Mouse (Mus musculus) cortical plate, adult 2 months (tissue): ENCODE measurements at regions not wholly inside any gene's neighbourhood (a gene's known extent, or its start where the extent isn't known, plus 50 kb on each side); places are given as distances from the start of the nearest gene placed in this dataset.
"Not testable (repeated sequence)": the region's sequence is repeated elsewhere in the genome, so short reads cannot be mapped to it uniquely, and the experiment has no call there.

Experiments
- H3K27ac ChIP-seq: fragments of 200-500 bp; 2 replicates; pipeline ENCODE4 v1.5.1; 2012; ENCODE audit warnings: low read length, control low read depth, inconsistent platforms; ENCODE audit not compliant: insufficient read depth
- H3K4me1 ChIP-seq: fragments of 200-500 bp; 2 replicates; pipeline ENCODE4 v1.6.1; 2011; ENCODE audit warnings: low read length; ENCODE audit not compliant: control insufficient read depth, insufficient read depth
- H3K4me3 ChIP-seq: fragments of 200-500 bp; 2 replicates; pipeline ENCODE4 v1.5.1; 2011; ENCODE audit warnings: mild to moderate bottlenecking, low read length, control low read depth; ENCODE audit not compliant: insufficient read depth
- CTCF ChIP-seq: fragments of 200-500 bp; IDR thresholded peaks from 2 replicates; pipeline ENCODE4 v1.5.1; 2011; ENCODE audit warnings: mild to moderate bottlenecking, control low read depth, low read length; ENCODE audit not compliant: insufficient read depth; ENCODE audit errors: extremely low read depth
- POLR2A ChIP-seq: fragments of 200-500 bp; IDR thresholded peaks from 2 replicates; pipeline ENCODE4 v1.6.1; 2011; ENCODE audit warnings: mild to moderate bottlenecking, low read length, control low read depth; ENCODE audit not compliant: insufficient read depth; ENCODE audit errors: extremely low read depth

DNA sequence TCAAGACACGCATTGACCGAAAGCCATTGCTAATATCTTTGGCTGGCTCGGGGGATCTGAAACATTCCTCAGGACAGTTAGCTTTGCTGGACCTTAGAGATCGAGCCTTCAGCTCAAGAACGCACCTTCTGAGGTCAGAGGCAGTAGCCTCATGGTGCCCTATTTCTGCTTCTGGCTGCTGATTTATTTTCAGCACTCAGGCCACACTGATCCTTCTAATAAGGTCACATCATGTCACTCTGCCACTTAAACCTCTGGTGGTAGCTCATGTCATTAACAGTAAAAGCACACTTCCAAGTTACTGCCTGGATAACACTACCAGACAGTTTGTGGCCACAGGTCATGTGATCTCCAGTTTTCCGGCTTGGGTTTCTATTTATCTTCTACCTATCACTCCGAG lies 325.9 kb upstream of the Tmpo start:
- Histone ChIP-seq H3K4me3 (no peak overlapping the region), H3K27ac (no peak overlapping the region), H3K4me1 (no peaks in the 10 kb centered on the region)
- TF ChIP-seq CTCF (no peak), POLR2A (no peak)

DNA sequence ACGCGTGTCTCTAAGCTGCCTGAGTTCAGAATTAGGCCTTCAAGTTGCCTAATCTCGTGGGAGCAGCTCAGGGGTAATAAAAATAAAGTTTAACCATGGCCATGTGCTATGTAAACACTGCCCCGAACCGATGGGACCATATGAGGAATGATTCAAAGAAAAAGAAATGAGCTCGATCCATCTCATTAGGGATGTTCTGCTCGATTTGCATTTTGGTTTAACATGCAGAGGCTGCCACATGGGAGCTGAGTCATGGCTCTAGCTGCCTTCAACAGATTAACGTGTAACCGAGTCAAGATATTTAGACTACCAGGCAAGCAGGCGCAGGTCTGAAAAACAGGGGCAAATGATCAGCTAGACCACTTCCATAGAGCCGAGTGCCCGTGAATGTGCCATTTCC lies 323.8 kb upstream of the Tmpo start:
- TF ChIP-seq CTCF, result no peak
- no peak for TF ChIP-seq POLR2A
- Histone ChIP-seq H3K4me1 (no peaks in the 10 kb centered on the region), H3K4me3 (no peak overlapping the region), H3K27ac (no peak overlapping the region)

DNA sequence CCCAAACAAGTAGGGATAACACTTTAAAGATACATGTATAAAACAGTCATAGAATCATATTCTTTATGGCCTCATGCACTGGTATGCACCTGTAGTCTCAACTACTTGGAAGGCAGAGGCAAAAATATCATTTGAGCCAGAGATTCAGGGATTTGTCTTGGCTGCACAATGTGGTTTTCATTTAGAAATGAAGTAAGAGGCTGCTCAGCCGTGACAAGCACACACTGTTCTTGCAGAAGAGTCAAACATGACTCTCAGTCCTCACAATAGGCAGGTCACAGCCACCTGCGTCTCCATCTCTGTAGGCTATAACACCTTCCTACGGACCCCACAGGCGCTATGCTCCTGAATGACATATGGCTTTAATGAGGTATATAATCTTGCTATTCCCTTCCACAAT lies 317.4 kb upstream of the Tmpo start:
- Histone ChIP-seq H3K27ac (no peak overlapping the region), H3K4me1 (no peaks in the 10 kb centered on the region)
- TF ChIP-seq CTCF, result no peak
- TF ChIP-seq POLR2A, result no peak

DNA sequence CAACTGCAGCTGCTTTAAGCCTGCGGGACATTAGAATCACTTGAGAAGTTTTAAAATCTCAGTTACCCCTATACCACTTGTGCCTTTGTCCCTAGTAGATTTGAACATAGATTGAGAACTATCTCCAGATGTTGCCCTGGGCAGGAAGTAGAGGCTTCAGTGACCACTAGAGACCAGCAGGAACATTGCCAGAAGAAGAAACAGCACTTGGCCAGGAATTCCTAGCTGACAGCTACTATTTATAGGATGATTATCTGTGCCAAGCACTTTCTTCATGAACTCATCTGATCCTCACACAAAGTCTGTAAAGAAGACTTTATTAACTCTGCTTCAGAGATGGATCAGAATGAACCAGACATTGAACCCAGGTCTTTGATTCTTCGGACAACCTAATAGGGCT lies 283.6 kb upstream of the Tmpo start:
- Histone ChIP-seq H3K27ac (no peak overlapping the region), H3K4me3 (no peak overlapping the region)

More for the DNA sequence above, 317.4 kb upstream of the Tmpo start:
- no peak overlapping the region for H3K4me3 ChIP-seq

DNA sequence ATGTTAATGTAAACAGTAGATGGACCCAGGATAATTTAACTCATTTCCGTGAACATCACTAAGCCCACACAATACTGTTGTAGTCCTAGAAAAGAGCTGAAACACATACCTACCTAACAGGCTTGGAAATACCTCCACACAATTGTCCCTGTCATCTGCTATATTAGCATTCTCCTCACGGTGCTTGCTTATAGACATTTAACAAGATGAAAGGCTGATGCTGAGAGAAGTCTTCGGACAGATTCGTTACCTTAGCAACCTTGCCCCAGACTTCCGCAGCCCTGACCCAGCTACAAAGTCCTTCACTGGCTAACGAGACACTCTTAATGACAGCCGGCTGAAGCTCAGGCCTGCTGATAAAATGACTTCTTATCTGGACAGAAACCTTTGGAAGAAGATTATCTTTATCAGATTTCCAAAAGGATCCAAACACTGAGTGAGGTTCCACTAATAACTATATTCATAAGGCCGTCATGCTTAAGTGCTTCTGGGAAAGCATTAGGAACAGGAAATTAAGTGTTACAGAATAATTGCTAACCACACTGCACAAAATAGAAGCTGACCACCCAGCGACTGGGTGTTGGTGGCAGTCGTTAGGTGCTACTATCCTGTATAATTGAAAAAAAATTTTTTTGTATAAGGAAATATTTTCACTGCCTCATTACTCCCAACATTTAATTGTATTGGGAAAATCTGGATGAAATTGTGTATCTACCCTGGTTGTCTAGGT lies 267.0 kb upstream of the Tmpo start:
- Histone ChIP-seq H3K4me1 (no peaks in the 10 kb centered on the region), H3K27ac (no peak overlapping the region), H3K4me3 (no peak overlapping the region)
- TF ChIP-seq CTCF, result no peak
- TF ChIP-seq POLR2A, result no peak

More for the DNA sequence above, 283.6 kb upstream of the Tmpo start:
- no peaks in the 10 kb centered on the region for H3K4me1 ChIP-seq
- no peak for TF ChIP-seq POLR2A
- TF ChIP-seq CTCF, result no peak

DNA sequence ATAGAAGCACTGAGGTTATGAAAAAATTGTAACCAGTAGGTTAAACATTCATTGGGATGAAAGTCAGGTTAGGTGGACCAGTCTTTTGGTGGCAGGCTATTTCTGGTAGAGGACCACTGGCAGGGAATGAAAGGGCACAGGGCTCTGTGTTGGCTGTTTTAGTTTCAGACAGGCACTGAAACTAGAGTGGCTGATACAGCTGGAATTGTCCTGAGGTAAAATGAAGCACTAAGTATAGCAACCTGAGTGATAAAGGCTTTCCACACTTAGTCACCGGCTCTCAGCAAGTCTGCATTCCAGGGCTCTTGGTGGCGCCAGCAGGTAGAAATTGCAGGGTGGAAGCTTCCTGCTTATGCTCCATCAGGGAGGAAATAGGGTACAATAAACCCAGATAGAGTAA lies 262.2 kb upstream of the Tmpo start:
- Histone ChIP-seq H3K4me3 (no peak overlapping the region), H3K4me1 (no peaks in the 10 kb centered on the region), H3K27ac (no peak overlapping the region)
- TF ChIP-seq CTCF, result no peak
- TF ChIP-seq POLR2A, result no peak

DNA sequence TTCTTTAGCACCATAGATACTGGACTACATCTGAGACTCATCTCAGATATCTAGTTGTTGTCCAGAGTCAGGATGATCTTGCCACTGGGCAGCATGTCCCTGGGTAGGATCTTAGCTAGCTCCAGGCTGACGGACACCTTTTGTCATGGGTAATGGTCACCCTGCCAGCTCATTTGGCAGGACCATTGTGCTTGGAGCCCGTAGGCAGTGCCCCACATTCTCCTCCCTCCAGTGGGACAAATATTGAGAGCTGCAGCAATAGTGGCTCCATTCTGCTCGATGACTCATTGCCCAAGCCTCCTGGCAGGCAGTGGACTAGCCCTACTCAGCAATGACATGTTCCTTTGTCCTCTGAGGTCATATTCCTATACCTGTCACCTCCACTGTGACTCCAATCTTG lies 258.9 kb upstream of the Tmpo start:
- no peak for TF ChIP-seq POLR2A
- no peak for TF ChIP-seq CTCF
- H3K4me1 ChIP-seq, result no peaks in the 10 kb centered on the region
- H3K4me3 ChIP-seq, result no peak overlapping the region
- H3K27ac ChIP-seq, result no peak overlapping the region

DNA sequence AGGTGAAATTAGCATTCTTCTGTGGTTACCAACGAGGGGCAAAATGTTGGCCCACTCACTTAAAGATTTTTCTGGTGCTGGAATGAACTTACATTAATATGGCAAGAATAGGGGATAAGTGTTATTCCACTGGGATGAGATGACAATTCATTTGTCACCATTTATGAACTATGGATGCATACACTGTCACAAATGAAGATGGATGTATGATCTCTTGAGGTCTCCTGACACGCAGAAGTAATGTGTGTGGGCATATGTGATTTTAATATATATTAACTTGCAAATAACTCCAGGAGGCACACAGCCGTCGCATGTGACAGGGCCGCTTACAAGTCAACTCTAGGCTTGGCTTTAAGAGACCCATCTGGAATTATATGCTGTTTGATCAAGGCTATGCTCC lies 256.8 kb upstream of the Tmpo start:
- no peak overlapping the region for H3K27ac ChIP-seq
- H3K4me1 ChIP-seq, result no peaks in the 10 kb centered on the region
- no peak overlapping the region for H3K4me3 ChIP-seq
- TF ChIP-seq CTCF, result no peak

DNA sequence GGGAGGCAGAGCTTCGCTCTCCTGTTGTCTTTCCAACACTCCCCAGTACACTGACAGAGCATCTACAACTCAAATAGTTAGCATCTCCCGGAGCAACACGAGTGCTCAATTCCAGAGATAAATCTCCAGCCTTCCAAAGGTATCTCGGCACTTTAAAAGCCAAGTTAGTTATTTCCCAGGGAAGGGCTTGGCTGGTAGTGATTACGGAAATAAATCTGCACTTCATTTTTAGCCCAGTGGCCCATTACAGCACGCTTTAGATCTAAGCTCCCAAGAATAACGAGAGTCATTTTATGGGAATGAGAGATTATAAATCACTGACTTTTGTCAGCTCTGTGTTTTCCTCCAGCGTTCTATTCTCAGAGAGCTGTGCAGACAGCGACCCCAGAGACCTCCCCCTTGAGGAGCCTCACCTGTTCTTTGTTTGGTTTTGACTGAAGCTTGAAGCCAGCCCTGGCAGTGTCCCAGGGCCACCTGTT lies 255.0 kb upstream of the Tmpo start:
- no peak overlapping the region for H3K27ac ChIP-seq

DNA sequence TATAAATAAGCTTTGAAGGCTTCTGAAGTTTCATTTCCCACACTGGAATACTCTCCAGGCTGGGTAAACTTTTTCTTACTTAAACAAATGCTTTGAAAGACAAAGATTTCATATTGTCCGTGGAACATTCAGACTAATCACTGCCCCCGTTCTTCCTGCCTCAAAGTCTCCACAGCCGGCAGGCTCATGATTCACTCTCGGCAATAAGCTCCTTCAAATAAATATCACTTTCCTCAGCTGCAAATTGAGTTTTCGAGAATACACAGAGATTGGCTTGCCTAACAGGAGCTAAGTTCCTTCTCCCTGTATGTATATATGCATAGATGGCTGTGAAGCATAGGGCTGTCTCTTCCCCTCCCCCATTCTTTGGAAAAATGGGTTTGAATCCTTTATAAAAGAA lies 249.2 kb upstream of the Tmpo start:
- TF ChIP-seq CTCF, result no peak
- no peak for TF ChIP-seq POLR2A
- H3K4me1 ChIP-seq, result no peaks in the 10 kb centered on the region; the same call in 1 of the 2 replicates
- no peak overlapping the region for H3K27ac ChIP-seq
- no peak overlapping the region for H3K4me3 ChIP-seq

More for the DNA sequence above, 255.0 kb upstream of the Tmpo start:
- no peak overlapping the region for H3K4me3 ChIP-seq
- TF ChIP-seq POLR2A, result no peak
- TF ChIP-seq CTCF, result no peak
- H3K4me1 ChIP-seq, result no peaks in the 10 kb centered on the region; the same call in 1 of the 2 replicates

DNA sequence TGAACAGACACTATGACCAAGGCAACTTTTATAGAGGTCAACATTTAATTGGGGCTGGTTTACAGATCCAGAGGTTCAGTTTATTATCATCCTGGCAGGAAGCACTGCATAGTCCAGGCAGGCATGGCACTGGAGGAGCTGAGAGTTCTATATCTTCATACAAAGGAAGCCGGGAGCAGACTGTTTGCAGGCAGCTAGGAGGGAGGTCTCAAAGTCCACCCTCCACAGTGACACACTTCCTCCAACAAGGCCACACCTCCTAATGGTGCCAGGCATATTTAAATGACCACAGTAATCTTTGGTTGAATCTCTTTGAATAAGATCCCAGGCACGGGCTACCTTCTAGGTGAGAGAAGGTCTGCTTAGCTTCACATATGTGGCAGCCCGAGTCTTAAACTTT lies 245.5 kb upstream of the Tmpo start:
- H3K27ac ChIP-seq, result no peak overlapping the region
- H3K4me1 ChIP-seq, result no peaks in the 10 kb centered on the region; the same call in 1 of the 2 replicates
- TF ChIP-seq POLR2A (no peak), CTCF (no peak)
- H3K4me3 ChIP-seq, result no peak overlapping the region

DNA sequence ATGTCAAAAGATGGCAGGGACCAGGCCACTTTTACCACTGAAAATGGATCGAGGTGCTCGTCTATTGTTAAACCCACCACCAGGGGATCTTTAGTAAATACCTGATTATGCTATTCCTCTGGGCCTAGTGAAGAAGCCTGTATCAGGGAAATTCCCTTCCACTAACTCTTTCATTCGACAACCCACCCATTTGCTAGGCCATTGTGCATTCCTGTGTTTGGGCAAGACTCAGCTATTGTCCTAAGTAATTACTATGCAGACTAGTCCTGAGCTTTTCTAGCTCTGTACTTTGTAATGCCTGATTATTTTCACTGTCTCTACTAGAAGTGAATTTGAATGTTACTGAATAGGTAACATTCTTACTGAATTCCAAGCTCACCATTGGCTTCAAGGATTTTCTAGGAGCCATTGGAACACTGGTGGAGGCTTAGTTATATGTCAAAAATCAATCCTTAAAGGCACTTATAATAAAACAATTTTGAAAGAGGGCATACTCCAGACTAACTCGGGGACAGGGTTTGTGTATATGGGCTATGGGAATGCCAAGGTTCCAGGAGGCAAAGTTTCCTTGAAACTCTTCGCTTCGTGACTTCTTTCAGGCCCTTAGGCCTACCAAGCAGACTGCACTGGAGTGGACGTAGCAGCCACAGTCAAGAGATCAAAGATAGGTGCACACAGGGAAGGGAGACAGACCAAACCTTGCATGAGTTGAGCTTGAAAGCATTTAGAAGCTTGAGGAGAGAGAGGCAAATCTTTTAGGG lies 244.7 kb upstream of the Tmpo start:
- not testable (repeated sequence) for H3K4me1 ChIP-seq, H3K4me3 ChIP-seq, H3K27ac ChIP-seq
